Mouse (Mus musculus): ENCODE measurements around the gene Lclat1.

DNA sequence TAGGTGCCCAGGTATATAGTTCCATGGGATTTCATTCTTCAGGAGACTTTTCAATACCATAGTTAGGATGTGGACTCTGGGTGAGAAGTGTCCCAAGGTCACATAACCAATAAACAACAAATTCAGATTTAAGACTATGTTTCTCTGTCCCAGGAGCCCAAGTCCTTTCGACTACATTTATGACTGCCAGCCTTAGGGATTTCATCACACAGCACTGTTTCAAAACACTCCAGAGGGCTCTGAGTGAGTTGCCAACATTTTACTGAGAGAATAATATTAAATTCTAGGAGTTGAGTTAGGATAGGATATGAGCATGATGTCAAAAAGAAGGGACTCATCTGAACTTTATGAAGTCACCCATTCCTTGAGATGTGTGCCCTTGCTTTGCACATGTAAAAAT lies 44.0 kb upstream of the Lclat1 start:
- TF ChIP-seq POLR2A (IDR thresholded peaks at IDR 0.05; ENCODE audit: borderline replicate concordance, extremely low read depth, insufficient read depth, insufficient read length, poor library complexity, severe bottlenecking) (no peak), CTCF (IDR thresholded peaks at IDR 0.05; ENCODE audit: borderline replicate concordance, extremely low read depth, insufficient read depth, insufficient read length) (no peak)
